Mouse (Mus musculus) spleen, postnatal 0 days (tissue): Measurements from ENCODE around the gene Olfr656. TPM values are rescaled to one million over a fixed set of nuclear protein-coding genes. Genes with fewer than 3 reads are reported as not detected.

Experiments
- polyA plus RNA-seq: library from polyadenylated mRNA; unstranded; fragments of >200 nt; fragmentation: Nextera tagmentation; extraction: Ambion mirVana; gene quantifications from 2 replicates; pipeline ENCODE4 v1.2.1, GENCODE M21; 2015

Gene Olfr656
- not detected in 2 replicates for polyA plus RNA-seq

DNA sequence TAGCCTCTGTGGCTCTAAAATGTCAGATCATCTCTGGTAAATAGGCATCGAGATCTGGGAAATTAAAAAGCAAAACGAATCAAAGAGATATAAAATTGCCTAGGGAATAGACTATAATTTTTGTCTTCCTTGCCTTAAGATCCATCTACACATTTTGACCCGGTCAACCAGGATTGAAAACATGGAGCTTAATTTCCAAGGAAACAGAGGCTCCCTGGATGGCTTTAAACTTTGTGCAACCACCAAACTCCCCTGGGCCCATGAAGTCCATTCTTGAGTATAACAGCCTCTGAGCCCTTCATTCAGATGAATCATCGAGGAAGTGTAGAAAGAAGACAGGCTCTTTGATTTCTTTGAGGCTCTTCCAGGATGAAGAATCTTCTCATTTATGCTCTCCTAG is at the start of gene Olfr656:
Gene Olfr656, plus strand, starts transcription at position 301 of the 400 bp plus-strand sequence.

DNA sequence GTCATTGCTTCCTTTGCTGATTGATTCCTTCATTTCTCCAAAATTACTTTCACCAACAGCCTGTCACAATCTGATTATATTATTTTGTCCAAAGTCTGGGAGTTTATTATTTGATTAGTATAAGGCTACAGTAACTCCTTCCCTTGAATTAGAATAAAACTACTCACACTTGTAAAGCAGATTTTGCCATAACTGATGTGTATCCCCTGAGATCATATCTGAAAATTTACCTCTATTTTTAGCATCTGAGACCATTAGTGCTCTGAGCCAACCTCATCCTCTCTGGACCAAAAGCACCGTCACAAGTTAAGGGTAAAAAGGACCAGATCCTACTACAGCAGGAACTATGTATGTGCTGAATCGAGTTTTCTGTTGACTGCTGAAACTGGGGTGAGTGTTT is 36.7 kb upstream of the Olfr656 start, which contains the start of gene Olfr653:
Gene Olfr653, plus strand, starts transcription at position 301 of the 400 bp plus-strand sequence.

DNA sequence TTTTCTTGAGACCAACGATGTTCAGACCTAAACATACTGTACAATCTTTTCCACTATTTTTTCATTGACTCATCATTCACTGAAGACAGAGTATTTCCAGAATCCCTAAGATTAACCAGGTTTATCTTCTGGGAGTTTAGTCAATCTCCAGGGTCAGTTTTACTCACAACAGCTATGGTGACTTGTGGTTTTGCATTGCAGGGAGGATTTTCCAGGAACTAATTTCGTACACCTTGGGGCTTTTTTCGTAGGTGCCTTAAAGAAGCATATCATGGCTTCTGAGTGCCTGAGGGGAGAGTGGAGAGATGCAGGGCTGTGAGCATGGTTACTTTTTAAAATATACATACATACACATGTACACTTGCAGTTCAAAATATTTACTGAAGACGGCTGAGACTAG is 27.0 kb upstream of the Olfr656 start, which contains the start of gene Olfr654:
Gene Olfr654, plus strand, starts transcription at position 301 of the 400 bp plus-strand sequence.

DNA sequence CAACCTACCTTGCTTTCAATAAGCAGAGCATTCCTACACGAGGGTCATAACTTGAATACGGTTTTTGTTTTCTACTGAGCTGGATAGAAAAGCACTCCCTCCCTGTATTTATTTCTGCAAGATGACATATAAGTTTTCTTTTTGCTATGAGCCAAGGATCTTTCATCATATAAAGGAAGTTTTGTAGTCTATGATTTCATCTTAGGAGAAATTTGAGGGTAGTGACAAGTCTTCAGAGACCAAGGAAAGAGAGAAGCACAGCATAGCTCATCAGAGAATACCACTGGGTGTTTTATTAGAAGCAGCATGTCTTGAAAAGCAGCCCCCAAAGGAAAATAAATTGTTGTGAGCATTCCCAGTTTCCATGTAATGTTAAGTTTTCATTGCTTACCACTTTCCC is 12.1 kb upstream of the Olfr656 start, which contains the start of gene Olfr655:
Gene Olfr655, minus strand, starts transcription at position 101 of the 400 bp plus-strand sequence.

DNA sequence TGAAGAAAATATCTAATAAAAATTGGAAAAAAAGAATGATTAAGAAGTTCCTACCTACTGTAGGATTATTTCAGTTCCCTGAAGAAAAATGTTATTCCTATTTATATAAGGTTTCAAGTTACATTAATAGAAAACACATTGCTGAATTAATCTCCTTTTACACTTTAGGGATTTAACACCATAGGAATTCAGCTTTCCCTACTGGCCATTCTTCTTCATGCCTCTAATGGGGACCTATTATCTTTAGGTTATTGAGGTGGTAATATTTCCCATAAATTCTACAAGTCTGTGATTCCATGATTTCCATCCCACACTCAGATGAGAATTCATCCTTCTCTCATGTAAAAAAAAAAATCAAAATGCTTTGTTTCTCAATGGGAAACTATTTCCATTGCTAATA is 10.7 kb downstream of the Olfr656 start, which contains the start of gene Olfr657:
Gene Olfr657, plus strand, starts transcription at position 301 of the 400 bp plus-strand sequence.

DNA sequence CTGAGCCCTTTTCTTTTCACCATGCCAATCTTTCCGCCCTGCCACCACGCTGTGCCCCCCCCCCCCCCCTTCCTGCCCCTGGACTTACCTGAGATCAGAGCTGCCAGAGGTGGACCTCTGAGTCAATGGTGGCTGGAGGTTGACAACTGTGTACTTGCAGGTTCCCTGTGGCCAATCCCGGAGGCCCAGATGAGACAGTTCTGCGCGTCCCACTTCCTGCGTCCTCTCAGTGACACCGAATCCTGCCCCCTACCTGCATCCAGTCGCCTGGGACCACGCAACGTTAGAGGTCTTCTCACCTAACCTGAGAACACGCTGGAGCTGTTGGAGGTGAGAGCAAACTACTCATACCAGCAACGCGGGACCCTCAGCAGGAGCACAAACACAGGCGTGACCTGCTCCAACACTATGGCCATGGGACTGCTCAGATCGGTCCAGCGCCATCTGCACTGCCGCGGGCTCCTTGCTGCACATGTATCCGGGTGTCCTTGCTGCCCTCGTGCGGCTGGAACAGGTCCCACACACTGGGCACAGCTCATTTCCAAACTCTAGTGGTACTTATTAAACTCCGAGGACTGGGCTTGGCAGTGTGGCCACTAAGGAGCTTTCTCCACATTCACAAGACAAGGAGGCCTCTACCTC is 33.2 kb downstream of the Olfr656 start, which contains the start of gene Olfr658:
Gene Olfr658, minus strand, starts transcription at position 465 of the 642 bp plus-strand sequence.

DNA sequence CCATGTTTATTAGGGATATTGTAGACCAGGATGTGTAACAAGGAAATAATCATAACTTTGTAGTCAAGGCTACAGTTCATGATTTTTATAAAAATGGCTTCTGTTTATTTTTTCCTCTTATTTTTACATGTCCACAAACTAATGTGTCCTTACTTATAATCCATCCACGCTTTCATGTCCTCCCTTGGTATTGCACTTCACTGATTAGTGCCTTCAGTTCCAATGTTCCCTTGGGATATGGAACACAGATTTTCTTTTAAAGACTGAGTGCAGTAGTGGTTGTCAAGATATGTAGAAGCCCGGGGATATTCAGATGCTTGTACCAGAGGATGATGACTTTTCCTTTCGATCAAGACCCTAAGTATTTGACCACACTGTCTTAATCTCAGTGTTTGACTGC is 52.7 kb downstream of the Olfr656 start, which contains the start of gene Olfr659:
Gene Olfr659, plus strand, starts transcription at position 301 of the 400 bp plus-strand sequence.

Other genes with a start within 250 kb of the Olfr656 start
- gene Trim30b, start 244.1 kb upstream of the Olfr656 start, polyA plus RNA-seq: 6.6 and 7.3 TPM in 2 replicates
- 0.32 and 0.52 TPM in 2 replicates for gene Trim30c, start 213.1 kb upstream of the Olfr656 start, polyA plus RNA-seq
- 9.0 and 12.5 TPM in 2 replicates for gene Trim30a, start 148.8 kb upstream of the Olfr656 start, polyA plus RNA-seq
- 6.6 and 8.9 TPM in 2 replicates for gene Trim30d, start 106.1 kb upstream of the Olfr656 start, polyA plus RNA-seq
- gene Olfr651, start 63.8 kb upstream of the Olfr656 start, polyA plus RNA-seq: not detected in 2 replicates
- not detected in 2 replicates for gene Olfr652, start 53.1 kb upstream of the Olfr656 start, polyA plus RNA-seq
- gene Olfr653, start 36.6 kb upstream of the Olfr656 start, polyA plus RNA-seq: not detected in 2 replicates
- gene Olfr654, start 26.9 kb upstream of the Olfr656 start, polyA plus RNA-seq: not detected in 2 replicates
- gene Olfr655, start 12.2 kb upstream of the Olfr656 start, polyA plus RNA-seq: not detected in 2 replicates
- gene Olfr657, start 10.8 kb downstream of the Olfr656 start, polyA plus RNA-seq: not detected in 2 replicates
- not detected in 2 replicates for gene Olfr658, start 33.4 kb downstream of the Olfr656 start, polyA plus RNA-seq
- gene Olfr659, start 52.8 kb downstream of the Olfr656 start, polyA plus RNA-seq: not detected in 2 replicates
- not detected in 2 replicates for gene Olfr661, start 72.5 kb downstream of the Olfr656 start, polyA plus RNA-seq
- gene Usp17le, start 163.5 kb downstream of the Olfr656 start, polyA plus RNA-seq: not detected in 2 replicates
- gene Usp17lb, start 228.6 kb downstream of the Olfr656 start, polyA plus RNA-seq: not detected in 2 replicates
- not detected in 2 replicates for gene Usp17la, start 243.1 kb downstream of the Olfr656 start, polyA plus RNA-seq